Comparison of ENCODE assay signal across 25 mouse cellular contexts in genomic region chr3:131093736-131094135, GRCm38 (mm10). TPM values are rescaled to one million over a fixed set of nuclear protein-coding genes. Genes with fewer than 3 reads are reported as not detected.
A peak's percentile ranks its signal among the peaks of the same experiment; 100 is the strongest.
DNase-seq lines count a peak whose midpoint lies in the region; ATAC-seq and TF ChIP-seq lines count a peak whose summit lies in the region.
"Had no signal": no experiment of that assay in that cellular context is flagged by ENCODE, and none has a peak within 500 bp of the region (broad histone marks: within the 10 kb centered on the region; RNA-seq: fewer than 3 reads in every experiment).

No protein-coding gene starts in this region.

- H3K4me2 ChIP-seq in kidney, embryonic 14.5 days (replicated peaks; ENCODE audit: low read depth, low read length), result no peak overlapping the region
- H3K4me2 ChIP-seq in limb, embryonic 12.5 days, result peak overlapping the region; percentile 25; the same call in 1 of the 2 replicates
- H3K4me2 ChIP-seq in midbrain, embryonic 14.5 days (ENCODE audit: low read length), result no peak overlapping the region
- no peak overlapping the region for H3K4me2 ChIP-seq in stomach, postnatal 0 days (replicated peaks; ENCODE audit: low read depth)
- H3K4me2 ChIP-seq: forebrain, embryonic 12.5 days; heart, embryonic 15.5 days; liver, embryonic 13.5 days; lung, embryonic 14.5 days had no signal

- no peak for TF ChIP-seq CTCF in stomach, postnatal 0 days (IDR thresholded peaks at IDR 0.05; ENCODE audit: low read depth)

- H3K9ac ChIP-seq in kidney, embryonic 14.5 days (ENCODE audit: low read depth, low read length), result no peak overlapping the region
- no peak overlapping the region for H3K9ac ChIP-seq in limb, embryonic 12.5 days (replicated peaks)
- H3K9ac ChIP-seq in midbrain, embryonic 14.5 days (replicated peaks; ENCODE audit: low read length), result no peak overlapping the region
- no peak overlapping the region for H3K9ac ChIP-seq in stomach, postnatal 0 days (ENCODE audit: low read length)
- H3K9ac ChIP-seq: forebrain, embryonic 12.5 days; heart, embryonic 15.5 days; liver, embryonic 13.5 days; lung, embryonic 14.5 days had no signal

- WGBS in kidney, embryonic 14.5 days, result 59% methylated on average over 12 of the region's 12 CpGs
- WGBS in limb, embryonic 12.5 days, result 39% methylated on average over 12 of the region's 12 CpGs
- WGBS in midbrain, embryonic 14.5 days, result 84% methylated on average over 12 of the region's 12 CpGs
- 62% methylated on average over 12 of the region's 12 CpGs for WGBS in stomach, postnatal 0 days

- no peaks in the 10 kb centered on the region for H3K9me3 ChIP-seq in kidney, embryonic 14.5 days (ENCODE audit: control insufficient read depth, low read length)
- H3K9me3 ChIP-seq in limb, embryonic 12.5 days, result no peaks in the 10 kb centered on the region
- no peaks in the 10 kb centered on the region for H3K9me3 ChIP-seq in midbrain, embryonic 14.5 days (ENCODE audit: control insufficient read depth, low read length)
- no peaks in the 10 kb centered on the region for H3K9me3 ChIP-seq in stomach, postnatal 0 days (ENCODE audit: control insufficient read depth, low read length)
- H3K9me3 ChIP-seq: forebrain, embryonic 12.5 days; heart, embryonic 15.5 days; liver, embryonic 13.5 days had no signal

- no peaks in the 10 kb centered on the region for H3K4me1 ChIP-seq in kidney, embryonic 14.5 days (ENCODE audit: control insufficient read depth, insufficient read depth, low read length)
- H3K4me1 ChIP-seq in limb, embryonic 12.5 days (replicated peaks), result 0 out of 2 replicates have a peak, but pooled peaks cover 14% of the 10 kb centered on the region
- no peaks in the 10 kb centered on the region for H3K4me1 ChIP-seq in midbrain, embryonic 14.5 days (ENCODE audit: control insufficient read depth, insufficient read depth, low read length)
- no peaks in the 10 kb centered on the region for H3K4me1 ChIP-seq in stomach, postnatal 0 days (replicated peaks; ENCODE audit: control insufficient read depth, insufficient read depth)
- H3K4me1 ChIP-seq: forebrain, embryonic 12.5 days; heart, embryonic 15.5 days; liver, embryonic 13.5 days had no signal

- DNase-seq in kidney, adult 18-20 months, result no peak
- DNase-seq in CD4-positive, CD25-positive, alpha-beta regulatory T cell, adult 2 months (ENCODE audit: low read depth, low spot score), result peak; percentile 70
- peak; percentile 62 for DNase-seq in R1 (ENCODE audit: low read depth, low spot score)
- no peak for DNase-seq in midbrain, embryonic 14.5 days
- no peak for DNase-seq in stomach, postnatal 0 days (ENCODE audit: low spot score)
- DNase-seq in spleen, postnatal 4 days (ENCODE audit: low spot score in 2 of 2), result no peak
- DNase-seq: adrenal gland, adult 8-10 months; B cell, adult 2 months; cerebellum, adult 11 months; cerebellum, postnatal 25 days; embryo, embryonic 11 days; heart, postnatal 4 days; kidney, adult 2 months; kidney, postnatal 4 days; layer of hippocampus, adult 9-11 months; left cerebral cortex, postnatal 4 days; liver, embryonic 13.5 days; lung, embryonic 14.5 days; lung, postnatal 36 days had no signal

- H3K27ac ChIP-seq in kidney, embryonic 14.5 days (ENCODE audit: low read depth, low read length), result no peak overlapping the region
- no peak overlapping the region for H3K27ac ChIP-seq in limb, embryonic 12.5 days
- H3K27ac ChIP-seq in midbrain, embryonic 14.5 days (replicated peaks; ENCODE audit: low read depth, low read length), result no peak overlapping the region
- H3K27ac ChIP-seq in stomach, postnatal 0 days (replicated peaks), result no peak overlapping the region
- H3K27ac ChIP-seq: forebrain, embryonic 12.5 days; heart, embryonic 15.5 days; left cerebral cortex, adult 2 months; liver, embryonic 13.5 days had no signal

- H3K27me3 ChIP-seq in kidney, embryonic 14.5 days (ENCODE audit: control insufficient read depth, insufficient read depth, low read length), result no peaks in the 10 kb centered on the region
- no peaks in the 10 kb centered on the region for H3K27me3 ChIP-seq in limb, embryonic 12.5 days
- H3K27me3 ChIP-seq in midbrain, embryonic 14.5 days (ENCODE audit: control insufficient read depth, insufficient read depth, low read length), result no peaks in the 10 kb centered on the region
- no peaks in the 10 kb centered on the region for H3K27me3 ChIP-seq in stomach, postnatal 0 days (ENCODE audit: control insufficient read depth, insufficient read depth, low read length)
- H3K27me3 ChIP-seq: forebrain, embryonic 12.5 days; heart, embryonic 15.5 days; liver, embryonic 13.5 days had no signal

- TF ChIP-seq EP300 in stomach, postnatal 0 days (optimal IDR thresholded peaks at IDR 0.05), result no peak

- no peak overlapping the region for H3K4me3 ChIP-seq in kidney, embryonic 14.5 days (ENCODE audit: low read length)
- no peak overlapping the region for H3K4me3 ChIP-seq in limb, embryonic 12.5 days (replicated peaks)
- H3K4me3 ChIP-seq in midbrain, embryonic 14.5 days (replicated peaks; ENCODE audit: low read depth, low read length), result no peak overlapping the region
- no peak overlapping the region for H3K4me3 ChIP-seq in stomach, postnatal 0 days (ENCODE audit: low read depth, low read length)
- H3K4me3 ChIP-seq: forebrain, embryonic 12.5 days; heart, embryonic 15.5 days; left cerebral cortex, adult 2 months; liver, embryonic 13.5 days had no signal

- H3K36me3 ChIP-seq in kidney, embryonic 14.5 days (ENCODE audit: control insufficient read depth, insufficient read depth, low read length), result no peaks in the 10 kb centered on the region
- H3K36me3 ChIP-seq in limb, embryonic 12.5 days, result no peaks in the 10 kb centered on the region
- H3K36me3 ChIP-seq in midbrain, embryonic 14.5 days (ENCODE audit: control insufficient read depth, insufficient read depth, low read length), result no peaks in the 10 kb centered on the region
- no peaks in the 10 kb centered on the region for H3K36me3 ChIP-seq in stomach, postnatal 0 days (ENCODE audit: control insufficient read depth, insufficient read depth, low read length)
- H3K36me3 ChIP-seq: forebrain, embryonic 12.5 days; heart, embryonic 15.5 days; liver, embryonic 13.5 days had no signal

- ATAC-seq in kidney, embryonic 14.5 days (ENCODE audit: low FRiP score, low TSS enrichment), result peak; percentile 49; the same call in 1 of the 2 replicates
- no peak for ATAC-seq in limb, embryonic 12.5 days (ENCODE audit: insufficient number of reproducible peaks, insufficient read depth, low FRiP score, low TSS enrichment, low read depth)
- no peak for ATAC-seq in midbrain, embryonic 14.5 days (ENCODE audit: low FRiP score, low TSS enrichment)
- no peak for ATAC-seq in stomach, postnatal 0 days (ENCODE audit: low FRiP score, low TSS enrichment)
- ATAC-seq: hindbrain, embryonic 16.5 days had no signal

RNA-seq across cellular contexts. Expression of gene Lef1, which starts 16.5 kb away (rescaled TPM):
- polyA plus RNA-seq in kidney, embryonic 14.5 days (2014; fragmentation: Nextera tagmentation; extraction: Ambion mirVana), result 31.9 and 32.1 TPM in 2 replicates
- polyA plus RNA-seq in limb, embryonic 12.5 days (2016; fragmentation: Nextera tagmentation; extraction: Ambion mirVana), result 59.4 and 60.5 TPM in 2 replicates
- 75.4 and 93.8 TPM in 2 replicates for polyA plus RNA-seq in midbrain, embryonic 14.5 days (2014; fragmentation: Nextera tagmentation; extraction: Ambion mirVana)
- polyA plus RNA-seq in stomach, postnatal 0 days (2015; fragmentation: Nextera tagmentation; extraction: Ambion mirVana), result 0.50 and 0.74 TPM in 2 replicates

Comparison
In these comparisons a context has a peak if more than half of its experiments do, and no peak if none do; other contexts are left out.
1. DNase-seq: peak in CD4-positive, CD25-positive, alpha-beta regulatory T cell, adult 2 months (single experiment) and R1 (single experiment); none in kidney, adult 18-20 months (single experiment), midbrain, embryonic 14.5 days (single experiment), stomach, postnatal 0 days (single experiment) and spleen, postnatal 4 days (0 of 2).
2. RNA of gene Lef1, which starts 16.5 kb away (polyA plus RNA-seq): 75.4 to 93.8 TPM in midbrain, embryonic 14.5 days, 59.4 to 60.5 TPM in limb, embryonic 12.5 days and 31.9 to 32.1 TPM in kidney, embryonic 14.5 days; 0.50 to 0.74 TPM in stomach, postnatal 0 days; every median in the first group is over 10 times any median in the second.